ENCODE assay signal across 15 mouse cellular contexts in the genomic region with DNA sequence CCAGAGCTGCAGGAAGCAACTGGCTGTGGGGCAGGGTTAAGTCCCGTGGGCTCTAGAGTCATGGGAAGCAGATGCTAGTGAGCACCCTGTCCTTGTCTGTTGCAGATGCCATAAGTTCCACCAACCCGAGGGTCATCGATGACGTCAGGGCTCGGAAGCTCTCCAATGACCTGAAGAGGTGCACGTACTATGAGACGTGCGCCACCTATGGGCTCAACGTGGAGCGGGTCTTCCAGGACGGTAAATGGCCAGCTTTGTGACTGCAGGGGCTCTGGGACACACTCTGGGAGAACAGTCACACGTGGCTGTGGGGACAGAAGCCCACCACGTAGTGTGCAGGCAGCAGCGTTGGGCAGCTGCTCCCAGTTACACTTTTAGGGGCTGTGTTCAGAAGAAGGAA.
A peak's percentile ranks its signal among the peaks of the same experiment; 100 is the strongest.
DNase-seq lines count a peak whose midpoint lies in the region; ATAC-seq and TF ChIP-seq lines count a peak whose summit lies in the region.
"Had no signal": no experiment of that assay in that cellular context is flagged by ENCODE, and none has a peak within 500 bp of the region (broad histone marks: within the 10 kb centered on the region; RNA-seq: fewer than 3 reads in every experiment).

No protein-coding gene starts in this region.

- H3K4me3 ChIP-seq in intestine, postnatal 0 days (ENCODE audit: low read depth, low read length), result no peak overlapping the region
- H3K4me3 ChIP-seq in intestine, embryonic 15.5 days (replicated peaks), result no peak overlapping the region
- no peak overlapping the region for H3K4me3 ChIP-seq in lung, postnatal 0 days (ENCODE audit: low read depth, low read length)
- no peak overlapping the region for H3K4me3 ChIP-seq in embryonic facial prominence, embryonic 10.5 days
- H3K4me3 ChIP-seq: forebrain, embryonic 12.5 days; heart, embryonic 13.5 days; hindbrain, embryonic 15.5 days; limb, embryonic 13.5 days; myocyte had no signal

- H3K27ac ChIP-seq in intestine, postnatal 0 days (ENCODE audit: low read depth, low read length), result peak overlapping the region; percentile 81
- H3K27ac ChIP-seq in intestine, embryonic 15.5 days, result no peak overlapping the region
- no peak overlapping the region for H3K27ac ChIP-seq in lung, postnatal 0 days (ENCODE audit: low read length)
- no peak overlapping the region for H3K27ac ChIP-seq in embryonic facial prominence, embryonic 10.5 days (replicated peaks)
- H3K27ac ChIP-seq: forebrain, embryonic 12.5 days; heart, embryonic 13.5 days; hindbrain, embryonic 15.5 days; limb, embryonic 13.5 days had no signal

- TF ChIP-seq EP300 in lung, postnatal 0 days (IDR thresholded peaks at IDR 0.05), result no peak

- no peak overlapping the region for H3K4me2 ChIP-seq in intestine, postnatal 0 days (replicated peaks; ENCODE audit: low read depth)
- no peak overlapping the region for H3K4me2 ChIP-seq in intestine, embryonic 15.5 days (replicated peaks)
- no peak overlapping the region for H3K4me2 ChIP-seq in lung, postnatal 0 days (replicated peaks; ENCODE audit: low read depth, low read length)
- H3K4me2 ChIP-seq: forebrain, embryonic 12.5 days; heart, embryonic 13.5 days; hindbrain, embryonic 15.5 days; limb, embryonic 13.5 days had no signal

- no peaks in the 10 kb centered on the region for H3K9me3 ChIP-seq in intestine, postnatal 0 days (ENCODE audit: control insufficient read depth)
- no peaks in the 10 kb centered on the region for H3K9me3 ChIP-seq in intestine, embryonic 15.5 days
- H3K9me3 ChIP-seq in lung, postnatal 0 days (ENCODE audit: low read length), result no peaks in the 10 kb centered on the region
- no peaks in the 10 kb centered on the region for H3K9me3 ChIP-seq in embryonic facial prominence, embryonic 10.5 days
- H3K9me3 ChIP-seq: forebrain, embryonic 12.5 days; heart, embryonic 13.5 days; hindbrain, embryonic 15.5 days had no signal

- no peak for ATAC-seq in intestine, postnatal 0 days
- ATAC-seq in intestine, embryonic 15.5 days, result no peak
- no peak for ATAC-seq in lung, postnatal 0 days

- TF ChIP-seq CTCF in intestine, postnatal 0 days (IDR thresholded peaks at IDR 0.05; ENCODE audit: low read depth), result peak; percentile 51
- TF ChIP-seq CTCF in lung, postnatal 0 days (IDR thresholded peaks at IDR 0.05), result peak; percentile 32

- H3K4me1 ChIP-seq in intestine, postnatal 0 days (replicated peaks; ENCODE audit: control insufficient read depth, insufficient read depth, low read length), result no peaks in the 10 kb centered on the region
- no peaks in the 10 kb centered on the region for H3K4me1 ChIP-seq in intestine, embryonic 15.5 days (replicated peaks)
- no peaks in the 10 kb centered on the region for H3K4me1 ChIP-seq in lung, postnatal 0 days (ENCODE audit: insufficient read depth, low read depth, low read length)
- H3K4me1 ChIP-seq in embryonic facial prominence, embryonic 10.5 days, result no peaks in the 10 kb centered on the region
- H3K4me1 ChIP-seq: forebrain, embryonic 12.5 days; hindbrain, embryonic 15.5 days; limb, embryonic 13.5 days had no signal

- DNase-seq in cerebellum, postnatal 10 days, result peak; percentile 41 to 42
- no peak for DNase-seq in cerebellum, adult 11 months
- no peak for DNase-seq in lung, postnatal 0 days (ENCODE audit: low spot score)
- DNase-seq in lung, postnatal 14 days, result no peak
- DNase-seq in embryonic facial prominence, embryonic 10.5 days (ENCODE audit: low spot score), result peak; percentile 26
- no peak for DNase-seq in urinary bladder, postnatal 4 days (ENCODE audit: low spot score in 2 of 2)
- DNase-seq: adrenal gland, adult 8-10 months; kidney, adult 9 months had no signal

- 75% methylated on average over 14 of the region's 14 CpGs for WGBS in intestine, postnatal 0 days
- WGBS in intestine, embryonic 15.5 days, result 75% methylated on average over 14 of the region's 14 CpGs
- 74% methylated on average over 14 of the region's 14 CpGs for WGBS in lung, postnatal 0 days
- 74% methylated on average over 14 of the region's 14 CpGs for WGBS in embryonic facial prominence, embryonic 10.5 days

- no peaks in the 10 kb centered on the region for H3K27me3 ChIP-seq in intestine, postnatal 0 days (replicated peaks; ENCODE audit: control insufficient read depth, insufficient read depth, low read length)
- H3K27me3 ChIP-seq in intestine, embryonic 15.5 days (replicated peaks), result no peaks in the 10 kb centered on the region
- H3K27me3 ChIP-seq in lung, postnatal 0 days (replicated peaks; ENCODE audit: insufficient read depth, low read length), result no peaks in the 10 kb centered on the region
- no peaks in the 10 kb centered on the region for H3K27me3 ChIP-seq in embryonic facial prominence, embryonic 10.5 days (replicated peaks; ENCODE audit: low read depth, poor library complexity, severe bottlenecking)
- H3K27me3 ChIP-seq: forebrain, embryonic 12.5 days; heart, embryonic 13.5 days; hindbrain, embryonic 15.5 days; limb, embryonic 13.5 days had no signal

- peaks cover 3% of the 10 kb centered on the region; the same call in 1 of the 2 replicates for H3K36me3 ChIP-seq in intestine, postnatal 0 days (ENCODE audit: control insufficient read depth, insufficient read depth)
- H3K36me3 ChIP-seq in intestine, embryonic 15.5 days, result peaks cover 3% of the 10 kb centered on the region; the same call in 1 of the 2 replicates
- H3K36me3 ChIP-seq in lung, postnatal 0 days (ENCODE audit: insufficient read depth, low read length), result no peaks in the 10 kb centered on the region; the same call in 1 of the 2 replicates
- H3K36me3 ChIP-seq in embryonic facial prominence, embryonic 10.5 days (replicated peaks), result peaks cover 74% of the 10 kb centered on the region

- no peak overlapping the region for H3K9ac ChIP-seq in intestine, postnatal 0 days (ENCODE audit: low read depth, low read length)
- no peak overlapping the region for H3K9ac ChIP-seq in intestine, embryonic 15.5 days
- no peak overlapping the region for H3K9ac ChIP-seq in lung, postnatal 0 days (replicated peaks; ENCODE audit: low read depth)
- H3K9ac ChIP-seq: forebrain, embryonic 12.5 days; heart, embryonic 13.5 days; hindbrain, embryonic 15.5 days; limb, embryonic 13.5 days had no signal

Comparison
In these comparisons a context has a peak if more than half of its experiments do, and no peak if none do; other contexts are left out.
1. DNase-seq: peak in cerebellum, postnatal 10 days (2 of 2) and embryonic facial prominence, embryonic 10.5 days (single experiment); none in cerebellum, adult 11 months (single experiment), lung, postnatal 0 days (single experiment), lung, postnatal 14 days (single experiment) and urinary bladder, postnatal 4 days (0 of 2).